Mouse (Mus musculus) brain, adult 10 weeks (tissue): ENCODE data around the gene Mstn. TPM values are rescaled to one million over a fixed set of nuclear protein-coding genes. Genes with fewer than 3 reads are reported as not detected.

ENCODE experiments used
- polyA plus RNA-seq: library from polyadenylated mRNA; stranded (reverse); fragments of 350-450 nt; fragmentation: Illumina TruSeq; extraction: RNeasy Lipid Tissue Mini Kit (QIAGEN cat#74804); gene quantifications from one replicate; pipeline ENCODE4 v1.2.3, GENCODE M21; 2015; ENCODE audit warnings: low read depth, low replicate concordance

Gene Mstn
- polyA plus RNA-seq = 0.27 TPM

GRCm38 (mm10) chr1:53061340-53061739 is at the start of gene Mstn:
TSS of gene Mstn (plus strand) at chr1:53061640.

GRCm38 (mm10) chr1:53020079-53020478 is 41.4 kb upstream of the Mstn start, which contains the start of gene 1700019D03Rik:
TSS of gene 1700019D03Rik (minus strand) at chr1:53020179.

Other genes with a start within 250 kb of the Mstn start
- 39.8 TPM for gene Inpp1, start 244.0 kb upstream of the Mstn start, polyA plus RNA-seq
- gene Hibch, start 216.7 kb upstream of the Mstn start, polyA plus RNA-seq = 32.1 TPM
- 15.9 TPM for gene 1700019D03Rik, start 41.5 kb upstream of the Mstn start, polyA plus RNA-seq
- not detected for gene 1700019A02Rik, start 126.0 kb downstream of the Mstn start, polyA plus RNA-seq
- gene Pms1, start 235.4 kb downstream of the Mstn start, polyA plus RNA-seq = 3.2 TPM
- 16.5 TPM for gene Ormdl1, start 235.5 kb downstream of the Mstn start, polyA plus RNA-seq
- 1.8 TPM for gene Gm28778, start 235.5 kb downstream of the Mstn start, polyA plus RNA-seq